Mouse (Mus musculus) liver, embryonic 11.5 days (tissue): Measurements from ENCODE around the gene Tmem104. TPM values are rescaled to one million over a fixed set of nuclear protein-coding genes. Genes with fewer than 3 reads are reported as not detected.

Source experiments
- ATAC-seq: fragments of 200-750 bp; cut with Nextera tagmentation; replicated peaks from 2 replicates; pipeline ENCODE4 v1.8.0; 2017; ENCODE audit warnings: moderate number of reproducible peaks, mild to moderate bottlenecking, moderate TSS enrichment, moderate library complexity; ENCODE audit not compliant: low FRiP score
- DNase-seq: peaks from one replicate; pipeline ENCODE4 v3.0.0-alpha.2; 2017; ENCODE audit warnings: low spot score
- H3K27ac ChIP-seq: fragments of 300-500 bp; sonication (generic); 2 replicates; pipeline ENCODE4 v1.5.1; 2014; ENCODE audit warnings: mild to moderate bottlenecking, low read depth, low read length, control low read depth
- H3K27me3 ChIP-seq: fragments of 300-500 bp; sonication (generic); replicated peaks from 2 replicates; pipeline ENCODE4 v1.6.1; 2014; ENCODE audit warnings: low read length, mixed read lengths; ENCODE audit not compliant: control insufficient read depth, insufficient read depth
- H3K36me3 ChIP-seq: fragments of 300-500 bp; sonication (generic); 2 replicates; pipeline ENCODE4 v1.6.1; 2014; ENCODE audit warnings: mild to moderate bottlenecking, low read length, moderate library complexity, mixed read lengths; ENCODE audit not compliant: control insufficient read depth, insufficient read depth
- H3K4me1 ChIP-seq: fragments of 300-500 bp; sonication (generic); replicated peaks from 2 replicates; pipeline ENCODE4 v1.6.1; 2014; ENCODE audit warnings: low read length, mixed read lengths; ENCODE audit not compliant: control insufficient read depth, insufficient read depth
- H3K4me2 ChIP-seq: fragments of 300-500 bp; sonication (generic); 2 replicates; pipeline ENCODE4 v1.6.1; 2014; ENCODE audit warnings: mild to moderate bottlenecking, control low read depth, moderate library complexity
- H3K4me3 ChIP-seq: fragments of 300-500 bp; sonication (generic); 2 replicates; pipeline ENCODE4 v1.5.1; 2014; ENCODE audit warnings: low read depth, low read length, control low read depth
- H3K9ac ChIP-seq: fragments of 300-500 bp; sonication (generic); 2 replicates; pipeline ENCODE4 v1.6.1; 2014; ENCODE audit warnings: low read depth, low read length, control low read depth
- H3K9me3 ChIP-seq: fragments of 300-500 bp; sonication (generic); 2 replicates; pipeline ENCODE4 v1.6.1; 2016; ENCODE audit warnings: low read length, inconsistent platforms, mixed read lengths; ENCODE audit not compliant: control insufficient read depth
- WGBS: fragments of 180-500 bp; shearing (Covaris S2); extraction: QIAGEN DNeasy Blood & Tissue Kit; methylation state at CpG from one replicate; pipeline ENCODE4 v1.1.7; 2014; 5-methylcytosine and 5-hydroxymethylcytosine counted together
- polyA plus RNA-seq: library from polyadenylated mRNA; unstranded; fragments of >200 nt; fragmentation: Nextera tagmentation; extraction: Ambion mirVana; gene quantifications from 2 replicates; pipeline ENCODE4 v1.2.1, GENCODE M21; 2014

Gene Tmem104
- polyA plus RNA-seq, 1 experiment from 2014 or later = 10.8 TPM

DNA sequence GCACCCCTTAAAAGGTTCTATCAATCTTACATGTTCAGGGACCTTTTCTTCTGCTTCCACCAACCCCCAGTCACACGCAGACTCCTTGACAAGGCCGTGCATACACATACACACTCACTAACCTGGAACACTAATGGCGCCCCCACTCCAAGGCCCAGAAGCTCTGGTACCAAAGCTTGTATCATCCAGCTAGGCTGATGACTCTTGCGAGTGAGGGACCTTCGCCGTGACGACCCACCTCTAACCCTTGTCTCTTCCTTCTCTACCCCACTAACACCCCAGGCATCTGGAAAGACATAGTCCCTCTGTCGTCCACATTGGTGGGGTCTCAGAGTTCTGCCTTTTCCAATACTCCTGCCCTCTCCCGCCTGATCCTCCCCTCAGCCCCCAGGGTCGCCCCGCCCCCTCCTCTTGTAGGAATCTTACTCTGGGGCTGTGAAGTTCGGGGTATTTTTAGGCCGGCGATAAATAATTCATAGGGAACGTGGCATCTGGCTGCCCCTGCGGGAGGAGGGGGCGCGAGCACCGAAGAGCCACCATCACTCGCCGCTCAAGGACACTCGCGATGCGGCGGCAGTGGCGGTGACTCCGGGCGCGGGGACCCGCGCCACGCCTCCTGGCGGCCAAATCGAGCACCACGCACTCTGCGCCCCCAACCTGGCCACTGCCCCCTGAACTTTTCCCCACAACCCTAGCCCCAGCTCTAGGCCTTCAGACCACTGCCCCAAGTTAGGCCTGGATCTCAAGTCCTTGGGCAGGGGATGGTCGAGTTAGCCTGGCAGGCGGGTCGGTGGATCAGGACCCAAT, 77.8 kb downstream of the Tmem104 start:
- DNase-seq (no peak), ATAC-seq (no peak)
- Histone ChIP-seq H3K4me3 (peak overlapping the region; percentile 2; the same call in 1 of the 2 replicates), H3K4me1 (peaks cover 4% of the 10 kb centered on the region; the same call in 1 of the 2 replicates), H3K4me2 (peak overlapping the region; percentile 46), H3K36me3 (no peaks in the 10 kb centered on the region; the same call in 1 of the 2 replicates), H3K27ac (no peak overlapping the region), H3K27me3 (peaks cover 81% of the 10 kb centered on the region), H3K9me3 (no peaks in the 10 kb centered on the region), H3K9ac (no peak overlapping the region)
- WGBS = 8% methylated on average over 39 of the region's 39 CpGs

DNA sequence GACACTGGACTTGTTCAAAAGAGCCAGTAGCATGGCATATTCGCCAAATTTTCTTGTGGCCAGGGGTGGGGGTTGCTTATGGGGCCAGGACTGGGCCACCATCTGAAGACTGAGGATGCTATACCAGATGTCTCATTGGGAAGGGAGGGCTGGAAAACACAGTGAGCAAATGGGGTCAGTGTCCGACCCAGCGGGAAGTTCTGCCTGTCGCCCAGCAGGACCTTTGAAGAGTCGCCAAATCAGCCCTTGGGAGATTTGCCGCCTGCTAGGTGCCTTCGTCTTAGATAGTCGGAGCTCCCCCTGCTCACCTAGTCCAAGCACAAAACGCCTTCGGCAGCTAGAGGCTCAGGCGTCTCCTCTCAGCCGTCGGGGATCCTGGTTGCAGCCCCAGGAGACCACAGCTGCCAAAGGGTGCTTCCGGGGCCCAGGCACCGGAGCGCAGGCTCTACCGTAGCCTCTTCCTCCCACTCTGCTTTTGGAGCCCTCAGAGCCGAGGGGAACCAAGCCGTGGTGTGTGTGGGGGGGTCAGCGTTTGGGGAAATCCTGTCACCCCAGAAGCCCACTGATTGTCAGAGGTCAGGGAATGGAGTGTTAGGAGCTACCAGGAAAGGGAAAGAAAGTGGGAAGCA, 78.6 kb downstream of the Tmem104 start:
- WGBS = 7% methylated on average over 20 of the region's 20 CpGs
- Histone ChIP-seq H3K27ac (no peak overlapping the region), H3K4me1 (peaks cover 7% of the 10 kb centered on the region; the same call in 1 of the 2 replicates), H3K9me3 (no peaks in the 10 kb centered on the region), H3K4me3 (peak overlapping the region; percentile 43), H3K36me3 (no peaks in the 10 kb centered on the region; the same call in 1 of the 2 replicates), H3K27me3 (peaks cover 73% of the 10 kb centered on the region), H3K4me2 (peak overlapping the region; percentile 63), H3K9ac (no peak overlapping the region)
- DNase-seq (no peak), ATAC-seq (no peak)

DNA sequence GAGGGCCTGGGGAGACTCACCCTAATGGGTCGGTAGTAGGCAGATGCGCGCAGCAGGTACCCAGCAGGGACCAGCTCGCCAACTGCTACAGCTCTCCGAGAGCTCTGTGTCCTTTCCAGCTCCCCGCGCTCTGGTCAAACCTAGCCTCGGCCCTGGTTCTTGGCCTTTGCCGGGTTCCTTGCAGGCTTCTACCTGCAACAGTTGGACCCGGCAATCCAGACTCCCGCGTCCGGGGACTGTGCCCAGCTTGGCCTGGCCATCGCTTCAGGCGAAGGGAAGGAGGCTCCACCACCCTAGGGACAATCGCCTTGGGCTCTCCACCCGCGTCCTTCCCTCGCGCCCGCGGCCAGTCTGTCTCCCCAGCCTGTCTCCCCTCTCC, 79.1 kb downstream of the Tmem104 start:
- Histone ChIP-seq H3K9ac (no peak overlapping the region), H3K4me3 (peak overlapping the region; percentile 43), H3K9me3 (no peaks in the 10 kb centered on the region), H3K36me3 (no peaks in the 10 kb centered on the region; the same call in 1 of the 2 replicates), H3K4me1 (peaks cover 7% of the 10 kb centered on the region; the same call in 1 of the 2 replicates), H3K4me2 (peak overlapping the region; percentile 63), H3K27ac (no peak overlapping the region), H3K27me3 (peaks cover 69% of the 10 kb centered on the region)
- ATAC-seq = no peak
- DNase-seq = no peak
- 2% methylated on average over 21 of the region's 22 CpGs for WGBS

DNA sequence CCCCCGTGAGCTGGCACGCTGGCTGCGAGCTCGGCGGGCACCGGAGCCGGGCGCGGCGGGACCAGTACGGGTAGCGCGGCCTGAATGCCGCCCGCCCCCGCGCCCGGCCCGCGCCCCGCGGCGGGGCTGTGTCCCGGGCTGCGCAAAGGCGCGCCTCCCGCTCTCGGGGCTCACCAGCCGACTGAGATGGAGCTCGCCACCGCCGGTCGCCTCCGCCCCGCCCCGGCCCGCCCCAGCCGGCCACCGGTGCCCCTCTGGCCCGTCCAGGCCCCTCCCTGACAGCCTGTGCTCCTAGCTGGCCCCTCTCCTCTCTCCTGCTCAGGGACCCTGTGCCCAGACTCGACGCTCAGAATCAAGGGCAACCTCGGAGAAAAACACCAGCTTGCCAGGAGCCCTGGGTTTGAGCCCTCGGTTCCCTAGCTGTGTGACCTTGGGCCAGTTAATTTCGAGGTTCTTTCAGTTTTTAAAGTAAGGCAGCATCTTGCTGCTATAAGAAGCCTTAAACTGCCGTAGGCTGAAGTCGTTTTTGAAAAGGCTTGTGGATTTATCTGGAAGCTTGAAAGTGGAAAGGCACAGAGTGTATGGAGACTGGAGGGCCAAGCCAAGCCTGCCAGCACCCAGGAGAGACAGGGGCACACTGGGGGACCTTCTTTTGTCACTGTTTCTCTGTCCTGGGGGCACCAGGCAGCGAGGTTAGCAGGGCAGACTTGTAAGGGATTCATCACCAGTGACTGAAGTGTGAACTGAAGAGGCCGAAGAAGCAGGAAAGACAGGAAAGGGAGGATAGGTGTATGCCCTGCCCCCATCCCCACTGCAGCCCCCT, 80.0 kb downstream of the Tmem104 start, which contains the start of gene Grin2c:
Gene Grin2c (minus strand): TSS at position 183 of the 823 bp plus-strand sequence.
- peak within 1 kb of the TSS; percentile 63 for H3K4me2 ChIP-seq
- no peaks in the 10 kb centered on the region for H3K9me3 ChIP-seq
- no peaks in the 10 kb centered on the region; the same call in 1 of the 2 replicates for H3K36me3 ChIP-seq
- peaks cover 60% of the 10 kb centered on the region for H3K27me3 ChIP-seq
- WGBS = 7% methylated on average over 46 of the region's 50 CpGs
- ATAC-seq (no peak), DNase-seq (no peak)
- 0 out of 2 replicates have a peak within 1 kb of the TSS, but pooled peaks have one; percentile 26 for H3K9ac ChIP-seq
- peak within 1 kb of the TSS; percentile 43 for H3K4me3 ChIP-seq
- peaks cover 7% of the 10 kb centered on the region; the same call in 1 of the 2 replicates for H3K4me1 ChIP-seq
- no peak within 1 kb of the TSS for H3K27ac ChIP-seq

DNA sequence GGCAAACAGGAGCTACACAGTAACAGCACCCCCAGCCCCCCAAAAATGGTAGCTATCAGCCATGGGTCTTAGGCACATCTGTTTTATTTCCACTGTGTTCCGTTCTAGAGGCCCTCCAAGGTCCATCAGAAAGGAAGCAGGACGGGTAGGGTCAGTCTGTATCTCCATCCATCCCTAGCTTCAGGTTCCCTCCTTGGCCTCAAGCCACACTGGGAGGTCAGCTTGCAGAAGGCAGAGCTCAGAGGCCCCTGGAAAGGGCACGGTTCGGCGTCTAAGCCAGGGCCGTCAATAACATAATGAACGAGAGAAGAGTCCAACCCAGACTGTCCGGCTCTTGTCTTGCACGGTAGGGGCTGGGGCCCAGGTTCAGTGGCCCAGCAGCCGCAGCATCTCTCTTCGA, 80.7 kb downstream of the Tmem104 start:
- ATAC-seq (no peak), DNase-seq (no peak)
- no peak overlapping the region for H3K27ac ChIP-seq
- H3K4me1 ChIP-seq = peaks cover 7% of the 10 kb centered on the region; the same call in 1 of the 2 replicates
- H3K9ac ChIP-seq = no peak overlapping the region
- no peaks in the 10 kb centered on the region for H3K9me3 ChIP-seq
- no peaks in the 10 kb centered on the region; the same call in 1 of the 2 replicates for H3K36me3 ChIP-seq
- WGBS = 73% methylated on average over 11 of the region's 11 CpGs
- no peak overlapping the region for H3K4me2 ChIP-seq
- peaks cover 53% of the 10 kb centered on the region for H3K27me3 ChIP-seq
- H3K4me3 ChIP-seq = no peak overlapping the region

DNA sequence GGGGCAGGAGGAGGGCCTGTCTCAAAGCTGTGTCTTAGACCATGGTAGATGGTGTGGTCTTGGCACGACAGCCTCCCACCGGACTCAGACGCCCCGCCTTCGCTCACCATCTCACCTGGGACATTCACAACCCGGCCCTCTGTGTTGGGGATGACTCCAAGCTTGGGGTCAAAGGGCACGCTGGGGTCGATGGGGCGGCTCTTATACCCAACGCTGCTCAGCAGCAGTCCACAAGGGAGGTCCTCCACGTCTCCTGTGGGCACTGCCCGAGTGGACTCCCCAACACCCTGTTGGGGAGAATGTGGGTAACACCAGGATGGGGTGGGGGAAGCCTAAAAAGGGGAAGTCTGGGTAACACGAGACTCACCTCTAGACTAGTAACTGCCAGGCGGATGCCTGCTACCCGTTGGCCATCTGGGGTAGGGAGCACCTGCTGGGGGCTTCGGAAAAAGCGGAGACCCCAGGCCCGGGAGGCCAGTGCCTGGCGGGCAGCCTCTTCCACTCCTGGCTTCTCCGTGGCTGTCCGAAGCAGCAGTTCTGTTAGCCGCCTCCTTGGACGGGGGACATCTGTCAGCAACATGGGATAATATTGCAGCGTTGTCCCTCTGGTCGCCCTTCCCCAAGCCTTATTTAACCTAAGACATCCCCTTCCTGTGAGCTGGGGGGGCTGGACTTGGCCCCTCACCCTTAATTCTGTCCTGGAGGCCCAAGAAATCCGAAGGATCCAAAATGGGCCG, 82.2 kb downstream of the Tmem104 start:
- no peak overlapping the region for H3K9ac ChIP-seq
- H3K9me3 ChIP-seq = no peaks in the 10 kb centered on the region
- no peak overlapping the region for H3K27ac ChIP-seq
- no peak for DNase-seq
- H3K27me3 ChIP-seq = peaks cover 41% of the 10 kb centered on the region
- WGBS = 87% methylated on average over 27 of the region's 27 CpGs
- H3K4me2 ChIP-seq = no peak overlapping the region
- no peaks in the 10 kb centered on the region; the same call in 1 of the 2 replicates for H3K36me3 ChIP-seq
- H3K4me1 ChIP-seq = peaks cover 14% of the 10 kb centered on the region; the same call in 1 of the 2 replicates
- no peak for ATAC-seq
- no peak overlapping the region for H3K4me3 ChIP-seq

DNA sequence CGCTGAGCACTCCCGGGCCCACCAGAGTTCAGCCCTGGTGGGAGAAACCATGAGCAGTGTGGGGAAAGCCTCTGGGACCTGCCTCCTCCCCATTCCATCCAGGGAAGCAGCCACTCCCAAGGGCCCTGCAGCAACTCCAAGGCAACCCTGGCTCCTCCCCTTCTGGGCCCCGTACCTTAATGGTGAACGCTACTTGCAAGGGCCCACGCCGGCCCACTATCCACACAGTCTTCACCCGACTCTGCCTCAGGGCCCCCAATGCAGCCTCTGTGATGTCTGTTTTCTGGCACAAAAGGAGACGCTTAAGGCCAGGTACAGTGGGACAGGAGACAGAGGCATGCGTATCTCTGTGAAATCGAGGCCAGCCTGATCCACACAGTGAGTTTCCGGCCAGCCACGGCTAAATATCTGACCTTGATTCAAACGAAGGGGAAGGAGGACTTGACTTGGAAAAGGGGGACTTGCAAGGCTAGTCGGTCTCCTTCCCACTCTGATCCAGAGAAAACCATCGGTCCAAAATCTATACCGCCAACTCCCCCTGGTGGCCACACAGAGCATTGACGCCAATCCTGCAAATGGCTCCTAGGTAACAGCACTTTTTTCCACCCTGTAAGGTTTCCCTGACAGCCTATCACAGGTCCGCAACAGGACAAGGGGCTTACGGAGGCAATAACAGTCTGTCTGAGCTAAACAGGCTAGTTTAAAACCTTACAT, 83.0 kb downstream of the Tmem104 start:
- ATAC-seq = no peak
- no peak overlapping the region for H3K9ac ChIP-seq
- DNase-seq = peak; percentile 77
- no peak overlapping the region for H3K27ac ChIP-seq
- H3K4me2 ChIP-seq = no peak overlapping the region
- H3K36me3 ChIP-seq = no peaks in the 10 kb centered on the region; the same call in 1 of the 2 replicates
- no peaks in the 10 kb centered on the region for H3K9me3 ChIP-seq
- no peak overlapping the region for H3K4me3 ChIP-seq
- H3K27me3 ChIP-seq = peaks cover 33% of the 10 kb centered on the region
- WGBS = 42% methylated on average over 19 of the region's 19 CpGs
- peaks cover 17% of the 10 kb centered on the region for H3K4me1 ChIP-seq
